Mouse (Mus musculus): ENCODE measurements around the gene Gm10577. TPM values are rescaled to one million over a fixed set of nuclear protein-coding genes. Genes with fewer than 3 reads are reported as not detected.

The Gm10577 gene
- total RNA-seq, 2 experiments from 2014 or later: not detected

DNA sequence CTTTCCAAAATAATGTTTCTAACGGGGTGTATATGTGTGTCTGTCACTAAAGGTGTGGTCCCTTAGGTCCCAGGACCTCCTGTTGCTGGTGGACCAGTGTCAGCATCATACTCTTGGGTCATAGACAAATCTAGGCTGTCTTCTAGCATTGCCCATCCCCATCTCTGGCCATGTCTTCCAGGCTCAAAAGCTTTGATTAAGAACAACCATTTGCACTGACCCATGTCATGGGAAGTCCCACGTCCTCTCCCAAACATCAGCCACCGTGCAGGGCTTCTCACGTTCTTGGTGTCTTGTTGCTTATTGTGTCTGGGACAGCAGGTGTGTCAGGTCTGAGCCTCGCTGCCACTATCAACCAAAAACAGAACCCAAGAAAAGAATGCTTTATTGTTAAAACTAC lies 24.9 kb downstream of the Gm10577 start:
- DNase-seq: no peak

DNA sequence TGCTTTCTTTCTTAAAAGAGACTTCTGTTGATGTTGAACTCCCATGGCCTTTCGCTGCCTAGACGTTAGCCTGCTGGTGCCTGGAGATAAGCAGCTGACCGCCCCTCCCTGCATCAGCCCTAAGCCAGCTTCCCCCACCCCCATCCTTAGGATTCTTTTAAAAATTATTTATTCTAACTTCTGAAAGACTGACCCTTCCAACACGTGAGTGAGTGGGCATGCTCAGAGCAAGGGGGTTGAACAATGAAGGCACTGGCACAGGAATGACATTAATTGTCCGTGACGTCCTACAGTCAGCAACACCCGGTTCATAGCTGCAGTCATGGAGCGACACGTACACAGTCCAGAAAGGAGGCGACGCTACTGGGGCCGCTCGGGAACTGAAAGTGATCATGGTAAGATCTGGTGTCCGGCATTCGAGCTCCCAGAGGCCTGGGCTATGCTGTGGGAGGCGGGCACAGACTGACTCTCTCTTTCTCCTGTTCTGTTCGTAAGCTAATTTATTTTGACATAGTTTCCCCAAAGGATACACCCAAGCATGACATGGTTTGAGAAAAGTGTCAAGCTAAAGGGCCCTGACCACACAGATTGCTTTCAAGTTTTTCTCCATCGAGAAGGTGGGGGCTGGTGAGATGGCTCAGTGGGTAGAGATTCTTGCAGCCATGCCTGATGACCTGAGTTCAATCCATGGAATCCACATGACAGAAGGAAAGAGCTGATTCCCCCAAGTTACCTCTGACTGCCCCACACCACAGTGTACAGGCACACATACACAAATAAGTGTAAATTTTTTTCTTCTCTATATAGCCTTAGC lies 25.8 kb downstream of the Gm10577 start:
- no peak for DNase-seq

- DNase-seq: no peak
These were observed 28.4 kb downstream of the Gm10577 start for GRCm38 (mm10) chr4:100992086-100992485.

GRCm38 (mm10) chr4:100990996-100991395 lies 29.5 kb downstream of the Gm10577 start:
- peak; percentile 19 for DNase-seq

- DNase-seq: peak; percentile 29
These were observed 32.2 kb downstream of the Gm10577 start for GRCm38 (mm10) chr4:100988231-100988799.

GRCm38 (mm10) chr4:100987187-100987586 lies 33.3 kb downstream of the Gm10577 start:
- no peak for DNase-seq

- no peak for DNase-seq
These were observed 43.0 kb downstream of the Gm10577 start for GRCm38 (mm10) chr4:100977522-100977921.

GRCm38 (mm10) chr4:100974455-100975035 lies 46.0 kb downstream of the Gm10577 start:
- no peak for DNase-seq

DNA sequence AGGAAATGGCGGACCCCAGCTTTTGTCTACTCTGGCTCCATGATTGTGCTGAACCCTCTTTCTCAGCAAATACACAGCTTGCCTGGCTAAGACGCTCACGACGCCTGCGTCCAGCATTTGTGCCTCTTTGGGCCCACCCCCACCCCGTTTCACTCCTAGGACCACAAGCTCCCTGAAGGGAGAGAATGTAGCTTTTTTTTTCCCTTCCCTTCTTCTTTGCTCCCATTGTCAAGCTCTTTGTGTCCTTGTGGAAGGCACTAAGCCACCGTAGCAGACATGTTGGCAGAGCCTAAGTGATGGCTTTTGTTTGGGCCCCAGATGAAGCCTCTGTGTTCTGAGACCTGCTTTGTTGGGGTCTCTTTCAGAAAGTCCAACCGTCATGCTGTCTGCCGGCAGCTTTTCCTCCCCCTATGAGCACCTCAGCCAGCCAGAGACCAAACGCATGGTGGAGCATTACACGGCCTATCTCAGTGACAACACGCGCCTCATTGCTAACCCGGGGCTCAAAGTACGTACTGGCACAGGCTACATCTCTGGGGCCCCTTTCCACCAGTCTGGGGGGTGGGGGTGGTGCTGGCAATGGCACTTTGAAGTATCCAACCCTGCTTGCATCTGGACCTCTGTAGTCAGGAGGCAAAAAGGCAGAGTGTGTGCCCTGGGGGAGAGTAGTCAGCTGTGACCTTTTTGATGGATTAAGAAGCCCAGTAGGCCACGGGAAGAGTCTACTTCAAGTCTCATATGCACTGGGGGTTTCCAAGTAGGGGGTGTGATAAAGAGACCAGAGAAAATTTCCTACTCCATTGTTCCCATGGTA lies 46.6 kb downstream of the Gm10577 start:
- no peak for DNase-seq

Other genes with a start within 250 kb of the Gm10577 start
- 1 to 10 TPM; 6.8 to 8.9 TPM for gene Cachd1, start 244.0 kb downstream of the Gm10577 start, total RNA-seq (2021)
- 1 to 10 TPM; 3.5 to 5.1 TPM for gene Raver2, start 48.3 kb upstream of the Gm10577 start, total RNA-seq (2021)
- gene Jak1, start 244.6 kb upstream of the Gm10577 start, total RNA-seq (2021): 100 to 1,000 TPM in 1 of 2 experiments, 10 to 100 TPM in 1; 96.0 to 103 TPM